Mouse (Mus musculus) CH12.LX (cell line): ENCODE results near the gene Wnt3a. TPM values are rescaled to one million over a fixed set of nuclear protein-coding genes. Genes with fewer than 3 reads are reported as not detected.
"Not testable (repeated sequence)": the region's sequence is repeated elsewhere in the genome, so short reads cannot be mapped to it uniquely, and the experiment has no call there.

Experiments
- DNase-seq: peaks from one replicate; pipeline ENCODE4 v3.0.0-alpha.2; 2013; ENCODE audit errors: extremely low read depth
- H3K27ac ChIP-seq: 2 replicates; pipeline ENCODE4 v1.5.1; 2012; ENCODE audit warnings: low read depth, mild to moderate bottlenecking, control low read depth, moderate library complexity; ENCODE audit not compliant: insufficient read depth
- H3K27me3 ChIP-seq: replicated peaks from 2 replicates; pipeline ENCODE3; 2012; ENCODE audit warnings: inconsistent platforms
- H3K36me3 ChIP-seq, 2 experiments: replicated peaks in 1 of 2; 2 replicates each; pipeline versions ENCODE3 to v1.6.1; 2012; ENCODE audit warnings: inconsistent platforms in 1 of 2, low read length in 1 of 2, mild to moderate bottlenecking in 1 of 2, mixed read lengths in 1 of 2, moderate library complexity in 1 of 2; ENCODE audit not compliant: control insufficient read depth in 1 of 2, insufficient read depth in 1 of 2
- H3K4me1 ChIP-seq, 2 experiments: 2 replicates each; pipeline ENCODE4 v1.6.1; 2012; ENCODE audit warnings: inconsistent platforms in 1 of 2, moderate library complexity in 1 of 2; ENCODE audit not compliant: insufficient read depth in 2 of 2, control insufficient read depth in 1 of 2
- H3K4me2 ChIP-seq: 2 replicates; pipeline ENCODE4 v1.6.1; 2012; ENCODE audit warnings: low read depth, mild to moderate bottlenecking, control low read depth; ENCODE audit not compliant: poor library complexity, insufficient read depth, severe bottlenecking
- H3K4me3 ChIP-seq, 3 experiments: fragments of 150-350 bp in 1 of 3; sonication (generic) in 1 of 3; replicated peaks in 1 of 3; 2 replicates each; pipeline versions ENCODE3 to v1.5.1; 2011 to 2012; ENCODE audit warnings: low read depth in 2 of 3, low read length in 2 of 3, mild to moderate bottlenecking in 2 of 3, moderate library complexity in 2 of 3, control low read depth in 1 of 3, improper control_type of control experiment in 1 of 3, inconsistent platforms in 1 of 3, mixed read lengths in 1 of 3; ENCODE audit not compliant: poor library complexity in 1 of 3
- H3K79me2 ChIP-seq: replicated peaks from 2 replicates; pipeline ENCODE4 v1.6.1; 2012; ENCODE audit warnings: mild to moderate bottlenecking, moderate library complexity; ENCODE audit not compliant: control insufficient read depth, poor library complexity, insufficient read depth, severe bottlenecking; ENCODE audit errors: extremely low read depth
- H3K9ac ChIP-seq: 2 replicates; pipeline ENCODE4 v1.6.1; 2012; ENCODE audit warnings: low read depth, mild to moderate bottlenecking, control low read depth, moderate library complexity; ENCODE audit not compliant: insufficient read depth
- H3K9me3 ChIP-seq: replicated peaks from 2 replicates; pipeline ENCODE3; 2012; ENCODE audit warnings: low read length, inconsistent platforms, mixed read lengths
- BHLHE40 ChIP-seq: IDR thresholded peaks from 2 replicates; pipeline ENCODE4 v1.6.1; 2011; ENCODE audit warnings: mild to moderate bottlenecking, low read depth, low read length, improper control_type of control experiment
- CHD2 ChIP-seq: IDR thresholded peaks from 2 replicates; pipeline ENCODE4 v1.6.1; 2011; ENCODE audit warnings: low read length, improper control_type of control experiment
- CTCF ChIP-seq, 2 experiments: IDR thresholded peaks in 1 of 2; conservative IDR thresholded peaks in 1 of 2; 2 replicates each; pipeline ENCODE4 v1.5.1; 2011 to 2012; ENCODE audit warnings: low read depth in 2 of 2, low read length in 2 of 2, improper control_type of control experiment in 1 of 2, inconsistent platforms in 1 of 2, mild to moderate bottlenecking in 1 of 2, moderate library complexity in 1 of 2
- HCFC1 ChIP-seq: IDR thresholded peaks from 2 replicates; pipeline ENCODE4 v1.6.1; 2012; ENCODE audit warnings: low read depth, mild to moderate bottlenecking, inconsistent platforms, low read length, improper control_type of control experiment
- JUND ChIP-seq: conservative IDR thresholded peaks from 2 replicates; pipeline ENCODE4 v1.6.1; 2011; ENCODE audit warnings: low read depth, low read length, improper control_type of control experiment
- MXI1 ChIP-seq: IDR thresholded peaks from 2 replicates; pipeline ENCODE4 v1.6.1; 2011; ENCODE audit warnings: mild to moderate bottlenecking, low read depth, low read length, improper control_type of control experiment
- NELFE ChIP-seq: IDR thresholded peaks from 2 replicates; pipeline ENCODE4 v1.6.1; 2011; ENCODE audit warnings: low read depth, low read length, improper control_type of control experiment
- UBTF ChIP-seq: IDR thresholded peaks from 2 replicates; pipeline ENCODE4 v1.6.1; 2012; ENCODE audit warnings: low read depth, mild to moderate bottlenecking, inconsistent platforms, low read length, improper control_type of control experiment, moderate library complexity
- ZC3H11A ChIP-seq: IDR thresholded peaks from 2 replicates; pipeline ENCODE4 v1.6.1; 2012; ENCODE audit warnings: low read depth, mild to moderate bottlenecking, inconsistent platforms, low read length, improper control_type of control experiment
- ZKSCAN1 ChIP-seq: IDR thresholded peaks from 2 replicates; pipeline ENCODE4 v1.6.1; 2012; ENCODE audit warnings: low read depth, inconsistent platforms, low read length, improper control_type of control experiment, borderline replicate concordance
- ZNF384 ChIP-seq: IDR thresholded peaks from 2 replicates; pipeline ENCODE4 v1.6.1; 2012; ENCODE audit warnings: low read depth, low read length, improper control_type of control experiment, inconsistent platforms
- dilution Hi-C: fragments of 300-500 bp; cut with MboI; formaldehyde crosslinking; loops from 2 replicates; pipeline ENCODE4 v1.14.3; 2020; ENCODE audit warnings: low sequenced_read_pairs; ENCODE audit not compliant: extremely low pct_unique_long_range_greater_than_20kb, extremely low pct_ligation_motif_present
- in situ Hi-C: fragments of 300-500 bp; cut with MboI; formaldehyde crosslinking; loops from 3 replicates; pipeline ENCODE4 v1.14.3; 2019; ENCODE audit warnings: low sequenced_read_pairs, low pct_ligation_motif_present, low pct_unique_long_range_greater_than_20kb, mixed read lengths
- polyA plus RNA-seq: library from polyadenylated mRNA; unstranded; fragments of >175 nt; gene quantifications from 2 replicates; pipeline ENCODE4 v1.2.1, GENCODE M21; 2012; ENCODE audit warnings: low read depth; ENCODE audit not compliant: insufficient read length
- total RNA-seq, 2 experiments: library from RNA; depleted of rRNA; stranded (reverse); fragments of 300-350 nt in 1 of 2; fragments of >200 nt in 1 of 2; gene quantifications; 2 replicates each; pipeline ENCODE4 v1.2.3; 2012 to 2014

Wnt3a gene
- total and polyA plus RNA-seq, 3 experiments, result not detected

GRCm38 (mm10) chr11:59212892-59213494 lies 77.6 kb downstream of the Wnt3a start:
- Histone ChIP-seq H3K4me1 (peaks cover 5 to 62% of the 10 kb centered on the region in 2 experiments; a peak in 2 of 4 replicates), H3K9me3 (no peaks in the 10 kb centered on the region), H3K27me3 (no peaks in the 10 kb centered on the region), H3K9ac (no peak overlapping the region), H3K4me3 (no peak overlapping the region), H3K36me3 (peaks cover 57 to 83% of the 10 kb centered on the region in 2 experiments), H3K4me2 (no peak overlapping the region), H3K27ac (no peak overlapping the region), H3K79me2 (peaks cover 56% of the 10 kb centered on the region)
- TF ChIP-seq UBTF (no peak), ZNF384 (no peak), CHD2 (0 out of 2 replicates have a peak, but pooled peaks have one; percentile 10)
- DNase-seq, result no peak
- dilution Hi-C loops, result no loop called here
- in situ Hi-C loops, result no loop called here

- H3K9ac ChIP-seq, H3K9me3 ChIP-seq, dilution Hi-C loops, H3K27ac ChIP-seq, H3K4me2 ChIP-seq, H3K4me3 ChIP-seq, in situ Hi-C loops, H3K27me3 ChIP-seq: not testable (repeated sequence)
- Histone ChIP-seq H3K79me2 (peaks cover 50% of the 10 kb centered on the region), H3K36me3 (peaks cover 52 to 79% of the 10 kb centered on the region in 2 experiments), H3K4me1 (peaks cover 5 to 65% of the 10 kb centered on the region in 2 experiments; a peak in 2 of 4 replicates)
- peak; percentile 40 for DNase-seq
These were observed 78.2 kb downstream of the Wnt3a start for GRCm38 (mm10) chr11:59212320-59212719.

- H3K4me1 ChIP-seq, result peaks cover 5 to 58% of the 10 kb centered on the region in 2 experiments; a peak in 2 of 4 replicates
- peaks cover 53 to 79% of the 10 kb centered on the region in 2 experiments for H3K36me3 ChIP-seq
- not testable (repeated sequence) for H3K9me3 ChIP-seq
These were observed 79.0 kb downstream of the Wnt3a start for GRCm38 (mm10) chr11:59211561-59211960.

GRCm38 (mm10) chr11:59210020-59210419 lies 80.5 kb downstream of the Wnt3a start:
- H3K9me3 ChIP-seq, result no peaks in the 10 kb centered on the region
- peaks cover 63 to 79% of the 10 kb centered on the region in 2 experiments for H3K36me3 ChIP-seq
- no peak overlapping the region for H3K4me2 ChIP-seq
- no peak for TF ChIP-seq CTCF (conservative IDR thresholded peaks at IDR 0.05 in 1 of 2, IDR thresholded peaks at IDR 0.05 in 1 of 2; ENCODE audit: low read depth in 2 of 2, low read length in 2 of 2)
- TF ChIP-seq ZKSCAN1, result no peak
- TF ChIP-seq MXI1, result no peak
- no peak for TF ChIP-seq JUND
- TF ChIP-seq HCFC1, result no peak
- TF ChIP-seq BHLHE40, result no peak
- TF ChIP-seq NELFE, result no peak
- no peak for TF ChIP-seq ZC3H11A
- no peak for TF ChIP-seq CHD2
- H3K4me3 ChIP-seq, result no peak overlapping the region
- dilution Hi-C loops, result no loop called here
- H3K27ac ChIP-seq, result no peak overlapping the region
- H3K27me3 ChIP-seq, result no peaks in the 10 kb centered on the region
- in situ Hi-C loops, result no loop called here
- H3K79me2 ChIP-seq, result peaks cover 28% of the 10 kb centered on the region
- no peak for DNase-seq
- no peak overlapping the region for H3K9ac ChIP-seq
- peaks cover 5 to 56% of the 10 kb centered on the region in 2 experiments; a peak in 2 of 4 replicates for H3K4me1 ChIP-seq

More at GRCm38 (mm10) chr11:59211561-59211960, 79.0 kb downstream of the Wnt3a start:
- DNase-seq, H3K27me3 ChIP-seq, in situ Hi-C loops, H3K4me3 ChIP-seq, H3K9ac ChIP-seq, H3K27ac ChIP-seq, H3K4me2 ChIP-seq, dilution Hi-C loops: not testable (repeated sequence)
- H3K79me2 ChIP-seq, result peaks cover 42% of the 10 kb centered on the region
